Mouse (Mus musculus) left cerebral cortex, postnatal 25 days (tissue): ENCODE data around the gene Col26a1. TPM values are rescaled to one million over a fixed set of nuclear protein-coding genes. Genes with fewer than 3 reads are reported as not detected.
A peak's percentile ranks its signal among the peaks of the same experiment; 100 is the strongest.

Experiments
- DNase-seq, 2 experiments: peaks; one replicate each; pipeline ENCODE4 v3.0.0; 2022; ENCODE audit warnings: low spot score in 2 of 2, mixed read lengths in 1 of 2
- intact Hi-C: fragments of 180-260 bp; cut with DNase I; formaldehyde crosslinking; loops from one replicate; pipeline ENCODE4 v1.15.1; 2025
- total RNA-seq, 2 experiments: library from RNA; stranded (reverse); gene quantifications; 2 replicates each; pipeline ENCODE4 v1.2.3; 2021

Gene Col26a1
- total RNA-seq, 2 experiments from 2014 or later, result 11.9 to 13.1 TPM

DNA sequence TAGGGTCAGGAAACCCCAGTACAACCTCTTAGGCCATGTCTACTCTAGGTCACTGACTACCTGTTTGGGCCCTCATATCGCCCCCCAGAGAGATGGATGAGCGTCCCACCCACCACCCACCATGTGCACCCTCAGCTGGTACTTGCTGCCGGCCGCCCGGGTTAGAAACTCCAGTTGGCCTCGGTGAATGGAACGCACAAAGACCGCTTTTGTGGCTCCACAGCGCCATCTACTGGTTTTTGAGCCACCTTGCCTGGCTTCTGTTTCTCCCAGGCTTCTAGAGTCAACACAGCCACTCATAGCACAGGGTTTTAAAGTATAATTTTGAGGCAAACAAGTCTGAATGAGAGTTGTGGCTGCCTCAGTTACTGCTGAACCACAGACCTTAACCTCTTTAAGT is 176.2 kb downstream of the Col26a1 start:
- intact Hi-C loops, result loop anchor here (2.0 to 5.0 kb wide), 3 partner anchors 425 to 505 kb away; no protein-coding TSS in a partner anchor
- peak; percentile 59 to 77 for DNase-seq

DNA sequence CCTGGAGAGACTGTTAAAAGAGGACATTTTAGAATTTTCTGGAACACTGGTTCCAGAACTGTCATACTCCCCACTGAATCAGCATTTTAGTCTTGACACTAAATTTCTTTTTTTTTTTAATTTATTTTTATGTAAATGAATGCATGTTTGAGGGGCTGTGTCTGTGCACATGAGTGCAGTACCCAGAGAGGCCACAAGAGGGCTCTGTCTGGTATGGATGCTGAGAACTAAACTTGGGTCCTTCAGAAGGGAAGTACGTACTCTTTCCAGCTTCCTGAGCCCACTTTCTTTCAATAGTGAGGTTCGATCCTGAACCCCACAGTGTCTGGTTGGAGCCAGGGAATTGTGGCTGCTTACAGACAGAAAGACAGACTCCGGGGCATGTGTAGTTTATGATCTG is 177.5 kb downstream of the Col26a1 start:
- intact Hi-C loops, result loop anchor here (5.0 kb wide), 2 partner anchors 423 to 503 kb away; no protein-coding TSS in a partner anchor
- DNase-seq, result no peak

DNA sequence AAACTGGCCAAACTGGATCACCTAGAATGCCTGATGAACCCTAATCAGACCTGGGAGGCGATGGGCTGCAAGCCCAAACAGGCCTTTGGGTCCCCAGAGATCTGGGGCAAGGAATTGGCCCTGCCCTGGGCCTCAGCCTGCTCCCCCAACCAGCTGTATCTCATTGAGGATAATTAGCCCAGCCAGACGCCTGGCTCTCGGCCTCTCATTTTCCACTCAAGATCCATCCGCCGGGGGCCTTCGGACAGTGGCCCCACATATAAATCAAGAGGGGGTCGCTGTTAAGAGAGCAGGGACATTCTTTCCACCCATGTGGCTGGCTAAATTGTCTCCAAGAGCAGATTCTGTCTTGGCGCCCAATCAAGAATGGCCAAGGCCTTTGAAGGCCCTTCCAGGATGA is 178.9 kb downstream of the Col26a1 start:
- no peak for DNase-seq

DNA sequence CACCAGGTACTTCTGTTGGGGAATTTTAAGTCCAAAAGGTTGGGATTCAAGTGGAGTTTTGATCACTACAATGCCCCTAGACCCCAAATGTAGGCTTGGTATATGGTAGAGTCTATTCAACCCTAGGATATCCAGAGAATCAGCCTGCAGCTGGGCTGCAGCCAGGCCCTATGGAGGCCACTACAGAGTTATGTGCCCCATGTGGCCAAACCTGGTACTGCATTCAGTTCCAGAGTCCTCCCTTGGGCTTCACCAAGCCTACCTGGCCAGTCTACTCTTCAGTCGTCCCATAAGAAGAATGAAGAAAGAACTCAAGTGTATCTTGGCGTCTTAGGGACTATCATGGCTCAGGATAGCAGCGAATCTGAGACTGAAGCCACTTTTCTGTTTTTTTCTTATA is 179.3 kb downstream of the Col26a1 start:
- peak; percentile 57 to 58 for DNase-seq
- intact Hi-C loops, result no loop called here

More for the DNA sequence above, 178.9 kb downstream of the Col26a1 start:
- intact Hi-C loops, result no loop called here

DNA sequence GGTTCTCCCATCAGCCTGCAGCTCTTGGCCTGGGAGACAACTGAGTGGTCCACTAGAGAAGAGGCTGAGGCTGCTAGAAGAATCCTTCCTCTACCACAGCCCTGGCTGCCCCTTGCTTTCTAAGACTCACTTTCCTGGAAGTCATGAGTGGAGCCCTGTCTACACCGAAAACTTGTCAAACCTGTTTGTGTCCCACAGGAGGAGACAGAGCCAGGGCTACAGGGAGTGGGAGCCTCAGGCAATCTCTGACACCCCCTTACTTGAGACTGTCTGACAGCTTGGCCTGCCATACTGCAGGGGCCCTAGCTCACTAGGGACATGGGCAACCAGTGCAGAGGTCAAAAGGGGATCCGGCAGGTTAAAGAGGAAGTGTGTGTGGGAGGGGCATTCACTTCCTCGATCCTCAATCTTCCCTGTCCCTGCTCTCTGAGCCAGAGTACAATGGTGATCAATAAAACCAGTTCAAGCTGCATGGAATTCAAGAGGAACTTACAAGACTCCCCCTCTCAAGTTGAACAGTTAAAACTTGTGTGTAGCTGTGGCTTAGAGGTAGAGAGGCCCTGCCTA is 180.8 kb downstream of the Col26a1 start:
- intact Hi-C loops, result no loop called here
- DNase-seq, result no peak

DNA sequence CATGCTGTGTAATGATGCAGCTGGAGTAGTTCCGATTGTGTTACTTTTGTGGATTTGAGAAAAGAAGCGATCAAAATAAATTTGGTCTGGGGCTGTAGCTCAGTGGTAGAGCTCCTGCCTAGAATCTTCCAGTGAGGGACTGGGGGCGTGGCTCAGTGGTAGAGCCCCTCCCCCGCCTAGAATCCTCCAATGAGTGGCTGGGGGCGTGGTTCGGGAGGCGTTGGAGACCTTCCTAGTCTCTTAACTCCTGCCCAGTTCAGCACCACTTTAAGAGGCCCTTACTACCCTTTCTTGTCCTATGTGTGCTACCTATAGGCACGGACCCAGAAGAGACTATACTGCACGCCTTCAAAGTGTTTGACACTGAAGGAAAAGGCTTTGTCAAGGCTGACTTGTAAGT is 185.4 kb downstream of the Col26a1 start:
- intact Hi-C loops, result no loop called here
- no peak for DNase-seq

DNA sequence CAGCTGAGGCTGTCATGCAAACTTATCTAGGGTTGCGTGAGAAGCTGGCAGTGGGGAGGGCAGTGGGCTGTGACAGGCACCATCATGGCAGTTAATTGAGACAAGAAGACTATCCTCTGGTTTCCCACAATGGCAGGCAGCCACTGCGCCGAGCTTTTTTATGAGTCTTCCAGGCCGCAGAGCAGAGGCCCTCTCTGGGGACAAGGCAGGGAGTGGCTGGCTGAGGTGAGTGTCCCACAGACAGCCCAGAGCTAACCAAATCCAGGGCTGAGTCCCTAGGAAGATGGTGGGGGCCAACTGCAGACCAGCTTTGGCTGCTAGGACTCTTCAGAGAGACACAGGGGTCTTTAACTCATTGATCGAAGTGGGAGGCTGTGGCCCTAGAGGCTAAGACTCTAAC is 186.5 kb downstream of the Col26a1 start:
- DNase-seq, result no peak
- intact Hi-C loops, result no loop called here

DNA sequence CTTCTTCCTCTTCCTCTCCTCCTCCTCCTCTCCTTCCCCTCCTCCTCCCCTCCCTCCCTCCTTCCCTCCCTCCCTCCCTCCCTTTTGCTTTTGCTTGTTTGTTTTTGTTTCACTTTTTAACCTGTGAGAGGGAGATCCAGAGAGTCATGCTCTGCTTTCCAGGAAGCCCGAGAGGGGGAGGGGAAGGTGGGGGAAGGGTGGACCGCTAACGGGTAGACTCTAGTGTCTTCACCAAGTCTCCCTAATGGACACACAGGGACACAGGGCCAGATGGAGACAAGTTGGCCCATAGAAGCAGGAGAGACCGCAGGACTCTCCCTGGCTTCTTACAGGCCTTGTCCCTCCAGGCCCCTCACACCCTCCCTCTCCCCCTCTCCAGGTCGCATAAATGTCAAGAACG is 188.0 kb downstream of the Col26a1 start:
- no peak for DNase-seq
- intact Hi-C loops, result no loop called here

DNA sequence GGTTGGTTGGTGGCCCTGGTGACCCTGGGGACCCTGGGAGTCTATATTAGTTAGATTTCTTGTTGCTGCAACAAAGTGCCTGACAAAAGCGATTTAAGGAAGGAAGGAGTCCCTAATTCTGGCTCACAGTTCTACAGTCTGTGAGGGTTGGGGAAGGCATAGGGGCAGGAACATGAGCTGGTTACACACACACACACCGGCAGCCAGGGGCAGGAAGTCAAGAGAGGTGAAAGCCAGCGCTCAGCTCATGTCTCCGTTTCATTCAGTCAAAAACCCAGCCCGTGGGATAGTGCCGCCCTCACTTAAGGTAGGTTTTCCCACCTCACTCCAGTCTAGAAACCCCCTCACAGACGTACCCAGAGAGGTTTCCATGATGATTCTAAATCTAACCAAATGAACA is 189.6 kb downstream of the Col26a1 start:
- intact Hi-C loops, result no loop called here
- no peak for DNase-seq

DNA sequence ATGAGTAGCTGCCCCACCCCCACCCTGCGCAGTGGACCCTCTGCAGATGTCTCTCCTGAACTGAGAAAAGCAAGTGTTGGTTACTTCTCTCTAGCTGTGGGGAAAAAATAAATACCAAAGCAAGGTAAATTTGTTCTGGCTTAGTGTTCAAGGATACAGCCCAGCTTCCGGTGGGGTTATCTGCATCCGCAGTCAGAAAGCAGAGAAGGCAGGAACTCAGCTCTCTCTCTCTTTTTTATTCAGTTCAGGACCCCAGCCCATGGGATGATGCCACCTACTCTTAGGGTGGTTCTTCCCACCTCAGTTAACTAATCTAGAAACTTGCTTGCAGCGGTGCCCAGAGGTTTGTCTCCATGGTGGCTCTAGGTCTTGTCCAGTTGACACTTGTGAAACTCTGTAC is 190.2 kb downstream of the Col26a1 start, which contains the start of gene Myl10:
TSS of gene Myl10 (plus strand) at position 363 of the 400 bp plus-strand sequence.
- no peak for DNase-seq
- intact Hi-C loops, result no loop called here

Other genes with a start within 250 kb of the Col26a1 start
- gene Myl10, start 190.1 kb downstream of the Col26a1 start, total RNA-seq, result not detected
- gene Ift22, start 24.9 kb upstream of the Col26a1 start, total RNA-seq, result 100 to 1,000 TPM in 1 of 2 experiments, 10 to 100 TPM in 1; 95.3 to 108 TPM
- gene Fis1, start 70.1 kb upstream of the Col26a1 start, total RNA-seq, result 100 to 1,000 TPM; 263 to 271 TPM
- not detected for gene Cldn15, start 83.4 kb upstream of the Col26a1 start, total RNA-seq
- gene Plod3, start 103.8 kb upstream of the Col26a1 start, total RNA-seq, result 10 to 100 TPM; 33.7 to 38.5 TPM
- 10 to 100 TPM; 86.2 to 88.5 TPM for gene Znhit1, start 104.8 kb upstream of the Col26a1 start, total RNA-seq
- 100 to 1,000 TPM; 392 to 396 TPM for gene Vgf, start 143.2 kb upstream of the Col26a1 start, total RNA-seq
- gene Ap1s1, start 162.9 kb upstream of the Col26a1 start, total RNA-seq, result 100 to 1,000 TPM; 304 to 317 TPM
- under 1 TPM; 0.55 to 0.99 TPM for gene Serpine1, start 189.1 kb upstream of the Col26a1 start, total RNA-seq
- 1 to 10 TPM; 3.0 to 3.9 TPM for gene Trim56, start 233.0 kb upstream of the Col26a1 start, total RNA-seq